Mouse (Mus musculus) hindbrain, embryonic 10.5 days (tissue): ENCODE measurements around the gene Acadl. TPM values are rescaled to one million over a fixed set of nuclear protein-coding genes. Genes with fewer than 3 reads are reported as not detected.

Source experiments
- DNase-seq: peaks from one replicate; pipeline ENCODE4 v3.0.0-alpha.2; 2017; ENCODE audit warnings: low spot score
- H3K27ac ChIP-seq: fragments of 300-500 bp; sonication (generic); 2 replicates; pipeline ENCODE4 v1.5.1; 2016; ENCODE audit warnings: mild to moderate bottlenecking, moderate library complexity
- H3K27me3 ChIP-seq: fragments of 300-500 bp; sonication (generic); 2 replicates; pipeline ENCODE4 v1.6.1; 2016; ENCODE audit warnings: mild to moderate bottlenecking; ENCODE audit not compliant: poor library complexity, insufficient read depth, severe bottlenecking
- H3K36me3 ChIP-seq: fragments of 300-500 bp; sonication (generic); 2 replicates; pipeline ENCODE4 v1.6.1; 2016; ENCODE audit warnings: mild to moderate bottlenecking, moderate library complexity
- H3K4me1 ChIP-seq: fragments of 300-500 bp; sonication (generic); replicated peaks from 2 replicates; pipeline ENCODE4 v1.6.1; 2016; ENCODE audit warnings: mild to moderate bottlenecking
- H3K4me3 ChIP-seq: fragments of 300-500 bp; sonication (generic); 2 replicates; pipeline ENCODE4 v1.5.1; 2016; ENCODE audit warnings: mild to moderate bottlenecking, moderate library complexity
- H3K9me3 ChIP-seq: fragments of 300-500 bp; sonication (generic); 2 replicates; pipeline ENCODE4 v1.6.1; 2016; ENCODE audit warnings: mild to moderate bottlenecking, moderate library complexity
- WGBS: fragments of 180-500 bp; shearing (Covaris S2); methylation state at CpG from one replicate; pipeline ENCODE4 v1.1.7; 2016; 5-methylcytosine and 5-hydroxymethylcytosine counted together
- polyA plus RNA-seq: library from polyadenylated mRNA; unstranded; fragments of >200 nt; fragmentation: Nextera tagmentation; extraction: Ambion mirVana; gene quantifications from 2 replicates; pipeline ENCODE4 v1.2.1, GENCODE M21; 2016

Gene Acadl
- polyA plus RNA-seq, 1 experiment from 2014 or later: 43.7 TPM

DNA sequence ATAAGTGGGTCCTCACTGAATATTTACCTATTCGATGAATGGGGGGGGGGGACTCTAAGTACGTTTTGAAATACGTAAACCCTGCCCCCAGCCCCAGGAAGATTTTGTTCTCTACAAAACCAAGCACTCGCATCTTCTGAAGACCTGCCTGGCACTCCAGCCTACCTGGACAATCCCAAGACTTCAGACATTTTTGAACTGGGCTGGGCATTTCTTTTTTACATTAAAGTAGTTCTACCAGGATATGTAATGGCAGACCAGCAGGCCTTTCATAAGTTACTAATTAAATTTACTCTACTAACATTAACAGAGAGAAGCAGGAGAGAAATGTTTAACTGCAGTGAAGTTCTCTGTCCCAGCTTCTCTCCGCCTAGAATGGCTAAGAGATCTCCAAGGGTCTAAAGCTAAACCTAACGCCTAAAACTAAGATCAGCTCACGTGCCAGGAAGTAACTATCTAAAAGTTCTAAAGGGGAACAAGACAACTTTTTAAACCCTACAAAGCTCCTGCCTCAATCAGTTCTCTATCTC, 30.4 kb downstream of the Acadl start:
- WGBS: 89% methylated on average over 7 of the region's 7 CpGs
- no peak for DNase-seq
- Histone ChIP-seq H3K4me1 (no peaks in the 10 kb centered on the region), H3K36me3 (0 out of 2 replicates have a peak, but pooled peaks cover 3% of the 10 kb centered on the region), H3K9me3 (no peaks in the 10 kb centered on the region), H3K27ac (no peak overlapping the region), H3K4me3 (no peak overlapping the region), H3K27me3 (no peaks in the 10 kb centered on the region)

DNA sequence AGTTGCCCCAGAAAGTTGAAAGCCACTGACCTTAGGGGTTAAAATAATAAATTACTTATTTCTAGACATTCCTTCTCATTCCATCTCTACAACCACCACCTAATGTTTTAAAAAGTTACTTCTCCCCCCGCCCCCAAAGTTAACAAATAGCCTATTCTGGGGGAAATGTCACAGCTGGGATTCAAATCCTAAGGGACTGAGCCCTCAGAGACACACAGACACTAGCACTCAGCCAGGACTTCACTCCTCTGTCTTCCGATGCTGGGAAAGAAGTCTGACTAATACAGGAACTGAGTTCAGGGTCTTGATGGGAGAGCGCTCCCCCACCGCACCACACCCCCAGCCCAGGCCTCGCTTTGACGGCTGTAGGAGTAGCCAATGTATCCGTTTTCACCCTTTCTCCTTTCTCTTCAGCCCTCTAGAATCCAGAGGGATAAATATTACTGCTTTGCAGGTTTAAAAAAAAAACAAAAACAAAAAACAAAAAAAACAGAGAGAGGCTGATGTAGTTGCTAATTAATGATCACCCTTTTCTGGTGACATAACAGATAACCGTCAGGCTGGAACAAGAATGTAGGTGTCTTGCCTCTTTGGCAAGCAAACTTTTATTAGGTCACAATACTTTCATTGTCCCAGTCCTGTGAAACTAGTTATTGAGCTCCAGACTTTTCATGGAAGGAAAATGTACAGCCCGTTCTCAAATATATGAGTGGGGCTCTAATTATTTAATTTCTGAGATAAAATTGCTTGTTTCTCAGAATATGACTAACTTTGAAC, 31.1 kb downstream of the Acadl start:
- no peak overlapping the region for H3K4me3 ChIP-seq
- no peak for DNase-seq
- WGBS: 67% methylated on average over 9 of the region's 9 CpGs

DNA sequence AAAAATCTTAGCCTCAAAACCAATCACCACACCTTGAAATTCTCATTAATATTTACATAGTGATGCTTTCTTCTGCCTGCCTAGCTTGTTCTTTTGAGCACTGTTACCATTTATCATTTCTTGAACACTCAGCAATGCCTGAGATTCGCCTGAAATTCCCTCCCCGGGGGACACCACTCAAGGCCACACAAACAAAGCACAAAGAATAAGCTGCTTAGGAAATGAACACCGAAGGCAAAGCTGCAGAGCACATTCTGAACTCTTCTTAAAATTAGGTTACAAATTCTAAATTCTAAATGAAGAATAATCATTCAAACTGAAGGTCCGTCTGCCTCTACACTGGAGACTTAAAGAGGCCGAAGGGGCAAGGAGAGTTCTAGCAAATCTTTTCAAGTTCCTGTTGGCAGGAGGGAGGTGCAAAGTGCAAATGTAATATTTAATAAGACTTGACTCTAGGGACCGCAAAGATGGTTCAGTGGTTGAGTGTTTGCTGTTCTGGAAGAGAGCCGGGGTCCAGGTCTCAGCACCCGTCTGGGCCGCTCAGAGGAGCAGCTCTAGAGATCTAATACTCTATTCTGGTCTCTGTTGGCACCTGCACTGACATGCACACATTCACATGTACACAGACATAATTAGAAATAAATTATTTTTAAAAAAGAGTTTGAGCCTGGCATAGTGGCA, 33.5 kb downstream of the Acadl start:
- Histone ChIP-seq H3K9me3 (no peaks in the 10 kb centered on the region), H3K36me3 (no peaks in the 10 kb centered on the region), H3K4me3 (no peak overlapping the region), H3K4me1 (no peaks in the 10 kb centered on the region), H3K27ac (no peak overlapping the region), H3K27me3 (no peaks in the 10 kb centered on the region)
- 80% methylated on average over 9 of the region's 9 CpGs for WGBS
- no peak for DNase-seq

More for the DNA sequence above, 31.1 kb downstream of the Acadl start:
- Histone ChIP-seq H3K27me3 (no peaks in the 10 kb centered on the region), H3K9me3 (no peaks in the 10 kb centered on the region), H3K36me3 (0 out of 2 replicates have a peak, but pooled peaks cover 3% of the 10 kb centered on the region), H3K4me1 (no peaks in the 10 kb centered on the region), H3K27ac (no peak overlapping the region)

DNA sequence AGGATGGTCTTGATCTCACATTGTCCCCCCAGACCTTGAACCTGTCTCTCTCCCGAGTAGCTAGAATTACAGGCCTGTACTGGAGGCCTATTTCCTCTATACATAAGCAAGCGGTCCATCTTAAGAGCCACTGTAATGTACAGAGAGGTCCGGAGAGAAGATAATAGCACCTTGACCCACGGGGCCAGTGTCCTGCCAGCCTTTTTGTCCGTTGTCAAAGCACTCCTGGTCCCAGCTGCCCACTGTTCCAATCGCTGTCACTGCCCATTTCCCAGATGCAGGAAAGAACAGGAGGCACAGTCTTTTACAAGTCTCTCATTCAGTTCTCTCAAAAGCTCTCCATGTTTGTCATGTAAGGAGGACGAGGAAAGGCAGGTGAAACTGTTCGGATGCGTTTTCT, 41.1 kb downstream of the Acadl start:
- no peak for DNase-seq
- Histone ChIP-seq H3K27ac (no peak overlapping the region), H3K4me1 (peaks cover 6% of the 10 kb centered on the region), H3K36me3 (no peaks in the 10 kb centered on the region), H3K27me3 (peaks cover 21% of the 10 kb centered on the region), H3K9me3 (no peaks in the 10 kb centered on the region), H3K4me3 (no peak overlapping the region)
- 78% methylated on average over 9 of the region's 9 CpGs for WGBS

DNA sequence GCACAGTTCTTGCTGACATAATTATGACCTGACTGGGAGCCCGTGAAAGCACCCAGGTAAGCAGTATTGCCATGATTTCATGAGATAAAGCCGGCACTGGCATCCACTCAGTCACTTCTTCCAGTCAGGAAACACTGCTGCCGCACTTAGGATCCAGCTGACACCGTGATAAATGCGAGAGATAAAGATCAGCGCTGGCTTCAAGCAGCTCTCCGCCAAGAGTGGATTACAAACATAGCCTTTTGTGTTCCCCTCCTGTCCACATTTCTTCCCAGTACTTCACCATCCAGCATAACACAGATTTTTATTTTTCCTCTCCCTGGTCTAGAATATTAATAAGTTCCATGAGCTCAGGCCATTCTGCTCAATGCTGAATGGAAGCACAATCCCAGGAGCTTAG, 42.8 kb downstream of the Acadl start:
- DNase-seq: no peak
- no peaks in the 10 kb centered on the region for H3K36me3 ChIP-seq
- H3K27ac ChIP-seq: no peak overlapping the region
- peaks cover 21% of the 10 kb centered on the region for H3K27me3 ChIP-seq
- H3K9me3 ChIP-seq: no peaks in the 10 kb centered on the region
- 40% methylated on average over 7 of the region's 7 CpGs for WGBS
- H3K4me1 ChIP-seq: peaks cover 10% of the 10 kb centered on the region
- no peak overlapping the region for H3K4me3 ChIP-seq

DNA sequence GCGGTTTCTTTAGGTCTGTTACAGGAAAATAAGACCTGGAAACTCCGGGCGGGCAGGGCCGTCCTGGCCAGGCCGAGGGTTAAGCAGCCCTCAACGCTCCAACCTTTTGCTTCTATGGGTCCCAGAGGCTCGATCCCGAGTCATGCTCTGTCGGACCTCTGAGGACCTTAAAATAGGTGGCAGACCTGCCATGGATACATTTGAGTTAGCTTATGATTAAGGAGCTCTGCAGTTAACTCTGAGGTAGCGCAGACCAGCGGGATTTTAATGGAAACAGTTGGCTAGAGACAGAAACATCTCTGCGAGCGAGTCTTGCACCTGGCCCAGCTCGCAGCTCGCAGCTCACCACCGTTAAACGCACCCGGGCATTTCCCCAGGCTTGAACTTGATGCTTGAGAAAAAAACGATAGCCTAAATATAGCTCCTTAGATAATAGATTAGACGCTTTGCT, 45.2 kb downstream of the Acadl start:
- DNase-seq: no peak
- WGBS: under 1% methylated on average over 20 of the region's 20 CpGs

DNA sequence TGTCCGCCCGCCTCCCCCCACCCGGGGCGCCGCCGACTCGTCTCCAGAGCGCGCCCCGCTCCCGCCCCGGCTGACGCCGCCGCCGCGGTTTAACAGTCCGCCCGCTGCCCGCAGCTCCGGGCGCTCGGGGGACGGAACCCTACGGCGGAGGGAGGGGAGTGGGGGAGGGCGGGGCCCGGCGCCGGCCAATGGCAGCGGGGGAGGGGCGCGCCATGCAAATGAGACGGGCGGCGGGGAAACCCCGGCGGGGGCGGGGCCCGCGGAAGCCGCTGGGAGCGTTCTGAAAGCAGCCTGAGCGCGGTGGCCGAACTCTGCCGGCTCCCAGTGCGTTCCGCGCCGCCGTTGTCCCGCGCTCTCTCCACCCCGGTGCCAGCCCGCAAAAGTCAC, 45.6 kb downstream of the Acadl start, which contains the start of gene Kansl1l:
Kansl1l (minus strand) TSS at position 110 of the 387 bp plus-strand sequence.
- H3K4me3 ChIP-seq: peak within 1 kb of the TSS; percentile 84
- H3K36me3 ChIP-seq: no peaks in the 10 kb centered on the region
- H3K27ac ChIP-seq: peak within 1 kb of the TSS; percentile 99
- H3K27me3 ChIP-seq: peaks cover 21% of the 10 kb centered on the region
- no peaks in the 10 kb centered on the region for H3K9me3 ChIP-seq
- peaks cover 16% of the 10 kb centered on the region for H3K4me1 ChIP-seq
- 1% methylated on average over 55 of the region's 56 CpGs for WGBS
- peak; percentile 92 for DNase-seq

More for the DNA sequence above, 45.2 kb downstream of the Acadl start:
- Histone ChIP-seq H3K36me3 (no peaks in the 10 kb centered on the region), H3K4me1 (peaks cover 16% of the 10 kb centered on the region), H3K27ac (peak overlapping the region; percentile 99), H3K27me3 (peaks cover 21% of the 10 kb centered on the region), H3K9me3 (no peaks in the 10 kb centered on the region), H3K4me3 (peak overlapping the region; percentile 84)

DNA sequence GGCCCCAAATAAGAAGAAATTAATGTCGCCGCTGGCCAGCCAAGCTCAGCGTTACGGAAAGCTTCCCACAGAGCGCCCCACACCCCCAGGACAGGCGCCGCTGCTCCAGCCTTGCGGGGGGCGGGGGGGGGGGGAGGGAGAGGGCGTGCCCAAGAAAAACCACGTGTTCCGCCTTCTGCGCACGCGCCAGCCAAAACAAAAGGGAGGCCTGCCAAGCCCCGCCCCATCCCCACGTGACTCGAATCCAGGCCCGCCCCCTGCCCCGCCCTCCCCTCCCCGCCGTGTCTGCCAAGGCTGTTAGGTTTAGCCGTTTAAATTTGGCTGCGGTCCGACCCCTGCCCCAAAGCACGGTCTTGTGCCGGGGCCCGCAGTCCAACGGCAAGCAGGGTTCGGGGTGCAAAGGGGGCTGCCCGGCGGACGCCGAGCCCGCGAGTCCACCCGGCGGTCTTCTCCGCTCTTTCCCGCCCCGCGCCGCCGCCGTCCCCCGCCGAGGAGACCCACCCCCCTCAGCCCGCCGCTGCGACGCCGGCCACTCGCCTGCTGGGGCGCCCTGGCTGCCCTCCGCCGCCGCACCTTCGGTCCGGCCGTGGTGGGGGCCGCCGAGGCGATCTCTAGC, 46.1 kb downstream of the Acadl start:
- WGBS: under 1% methylated on average over 61 of the region's 63 CpGs
- peak; percentile 97 for DNase-seq
- no peaks in the 10 kb centered on the region for H3K36me3 ChIP-seq

DNA sequence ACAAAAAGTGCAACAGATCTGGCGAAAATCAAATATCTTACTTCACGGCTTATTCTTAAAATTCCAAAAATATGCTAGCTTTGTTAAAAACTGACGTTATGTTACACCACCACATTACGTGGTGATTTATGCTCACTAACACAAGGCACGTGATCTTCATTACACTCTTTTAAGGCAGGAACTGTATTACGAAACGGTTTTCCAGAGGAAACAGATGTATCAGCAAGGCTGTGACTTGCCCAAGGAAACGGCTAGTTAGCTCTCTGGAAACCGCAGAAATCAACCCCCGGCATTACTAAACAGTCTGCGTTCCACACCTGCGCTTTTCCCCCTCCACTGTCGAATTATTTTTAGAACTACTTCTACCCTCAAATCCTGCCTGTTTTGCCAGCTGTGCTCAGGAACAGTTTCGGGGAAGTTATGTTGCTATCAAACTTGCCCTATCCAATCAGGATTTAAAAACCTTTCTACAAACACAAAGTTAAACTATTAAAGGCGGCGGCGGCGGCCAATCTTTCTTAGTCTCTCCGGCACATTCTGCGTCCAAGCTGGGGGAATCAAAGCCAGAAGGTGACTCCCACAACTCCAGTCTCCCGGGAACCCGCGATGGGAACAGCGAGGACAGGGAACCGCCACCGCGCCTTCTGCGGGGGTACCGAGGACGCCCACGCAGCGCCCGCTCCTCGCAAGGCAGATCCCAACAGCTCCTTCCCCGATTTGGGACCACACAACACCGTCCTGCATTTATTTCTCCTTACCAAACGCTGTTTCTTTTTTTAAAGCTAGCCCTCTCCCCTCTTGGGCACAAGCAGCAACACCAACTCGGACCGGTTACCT, 46.9 kb downstream of the Acadl start:
- Histone ChIP-seq H3K27ac (peak overlapping the region; percentile 99), H3K27me3 (peaks cover 21% of the 10 kb centered on the region), H3K4me1 (peaks cover 16% of the 10 kb centered on the region), H3K9me3 (no peaks in the 10 kb centered on the region), H3K36me3 (no peaks in the 10 kb centered on the region), H3K4me3 (peak overlapping the region; percentile 84)
- WGBS: 1% methylated on average over 39 of the region's 39 CpGs
- DNase-seq: peak; percentile 68

More for the DNA sequence above, 46.1 kb downstream of the Acadl start:
- Histone ChIP-seq H3K27ac (peak overlapping the region; percentile 99), H3K4me3 (peak overlapping the region; percentile 84), H3K27me3 (peaks cover 21% of the 10 kb centered on the region), H3K9me3 (no peaks in the 10 kb centered on the region), H3K4me1 (peaks cover 16% of the 10 kb centered on the region)

DNA sequence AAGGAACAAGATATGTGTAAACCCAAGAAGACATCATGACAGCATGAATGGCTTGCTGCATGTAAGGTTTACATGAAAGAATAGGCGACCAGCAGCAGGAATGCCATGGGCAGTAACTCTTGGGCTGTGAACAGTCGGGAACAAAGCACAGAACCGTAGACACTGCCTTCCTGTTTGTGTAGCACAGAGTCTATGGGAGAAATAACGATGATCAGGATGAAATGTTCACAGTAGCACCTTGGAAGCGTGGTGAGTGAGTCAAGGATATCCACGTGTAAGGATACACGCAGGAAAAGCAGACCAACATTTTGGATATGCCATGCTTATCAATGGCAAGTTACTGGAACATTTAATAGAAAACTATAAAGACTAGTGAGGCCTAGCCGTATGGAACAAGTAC, 48.3 kb downstream of the Acadl start:
- Histone ChIP-seq H3K4me3 (no peak overlapping the region), H3K36me3 (no peaks in the 10 kb centered on the region), H3K27me3 (peaks cover 15% of the 10 kb centered on the region), H3K9me3 (no peaks in the 10 kb centered on the region), H3K27ac (no peak overlapping the region), H3K4me1 (peaks cover 11% of the 10 kb centered on the region)
- 75% methylated on average over 8 of the region's 8 CpGs for WGBS
- DNase-seq: no peak

DNA sequence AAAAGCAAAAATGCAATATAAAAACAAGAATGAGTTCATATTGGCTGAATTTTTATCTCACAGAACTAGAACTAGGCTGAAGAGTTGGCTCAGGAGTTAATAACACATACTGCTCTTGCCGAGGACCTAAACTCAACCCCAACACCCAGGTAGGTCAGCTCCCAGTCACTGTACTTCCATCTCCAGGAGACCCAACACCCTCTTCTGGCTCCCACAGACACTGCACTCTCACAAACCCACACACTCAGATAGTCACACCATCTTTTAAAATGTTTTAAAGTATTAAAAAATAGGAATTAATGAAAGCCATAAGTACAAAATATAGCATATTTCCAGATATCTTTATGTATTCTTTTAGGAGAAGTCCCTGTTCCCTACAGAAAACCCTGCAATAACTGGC, 49.9 kb downstream of the Acadl start:
- peaks cover 11% of the 10 kb centered on the region for H3K4me1 ChIP-seq
- H3K36me3 ChIP-seq: no peaks in the 10 kb centered on the region
- H3K27me3 ChIP-seq: no peaks in the 10 kb centered on the region
- H3K9me3 ChIP-seq: no peaks in the 10 kb centered on the region
- no peak for DNase-seq
- H3K27ac ChIP-seq: no peak overlapping the region
- 87% methylated on average over 1 of the region's 1 CpGs for WGBS
- no peak overlapping the region for H3K4me3 ChIP-seq

DNA sequence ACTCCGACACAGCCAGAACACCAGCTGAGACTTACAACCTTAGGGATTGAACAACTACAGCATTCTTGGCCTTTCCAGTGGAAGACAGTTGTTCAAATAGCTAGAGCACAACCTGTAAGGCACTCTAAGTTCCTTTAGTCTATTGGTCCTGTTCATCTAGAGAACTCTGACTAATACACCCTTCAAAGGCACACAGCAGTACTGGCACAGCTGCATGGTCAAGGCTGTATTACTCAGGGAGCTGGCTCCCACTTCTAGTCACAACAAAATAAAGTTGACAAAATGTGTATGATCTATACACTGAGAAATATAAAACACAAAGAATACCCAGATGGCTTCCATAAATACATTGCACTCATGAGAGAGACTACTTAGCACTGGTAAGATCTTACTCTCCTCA, 56.3 kb downstream of the Acadl start:
- Histone ChIP-seq H3K27me3 (no peaks in the 10 kb centered on the region), H3K4me1 (no peaks in the 10 kb centered on the region), H3K27ac (no peak overlapping the region), H3K4me3 (no peak overlapping the region), H3K36me3 (0 out of 2 replicates have a peak, but pooled peaks cover under 1% of the 10 kb centered on the region), H3K9me3 (no peaks in the 10 kb centered on the region)
- DNase-seq: no peak
- WGBS: 86% methylated on average over 1 of the region's 1 CpGs
